Mouse (Mus musculus) G1E (cell line): ENCODE data around the gene Otop3.

ENCODE experiments used
- CTCF ChIP-seq: IDR thresholded peaks from 2 replicates; pipeline ENCODE4 v1.5.1; 2012; ENCODE audit warnings: low read depth, low read length, inconsistent platforms, mixed read lengths
- TAL1 ChIP-seq: conservative IDR thresholded peaks from 2 replicates; pipeline ENCODE4 v1.6.1; 2012; ENCODE audit warnings: low read depth, low read length, inconsistent platforms, mixed read lengths

- TF ChIP-seq CTCF, result no peak
- no peak for TF ChIP-seq TAL1
Observed at GRCm38 (mm10) chr11:115287386-115287785, 47.1 kb upstream of the Otop3 start.
